Mouse (Mus musculus): ENCODE measurements around the gene Stim1. TPM values are rescaled to one million over a fixed set of nuclear protein-coding genes. Genes with fewer than 3 reads are reported as not detected.

The Stim1 gene
- total RNA-seq (2023), result 174 TPM

GRCm38 (mm10) chr7:102267601-102268394 lies at the start of gene Stim1:
Stim1 (plus strand) TSS chr7:102267806.

GRCm38 (mm10) chr7:102255954-102256353 lies 11.7 kb upstream of the Stim1 start, which contains the start of gene Rhog:
Rhog (minus strand) TSS chr7:102256054.

GRCm38 (mm10) chr7:102441657-102442391 lies 174.2 kb downstream of the Stim1 start, which contains the start of gene Rrm1:
Rrm1 (plus strand) TSS chr7:102441695.

GRCm38 (mm10) chr7:102481579-102481978 lies 214.0 kb downstream of the Stim1 start, which contains the start of gene Olfr543:
Olfr543 (minus strand) TSS chr7:102481679.

Other genes starting within 250 kb of the Stim1 start
- gene Il18bp, start 249.1 kb upstream of the Stim1 start, total RNA-seq (2023), result 8.1 TPM
- 31.0 TPM for gene Rnf121, start 202.3 kb upstream of the Stim1 start, total RNA-seq (2023)
- 47.9 TPM for gene Xndc1, start 202.3 kb upstream of the Stim1 start, total RNA-seq (2023)
- 7.1 TPM for gene Xntrpc, start 202.1 kb upstream of the Stim1 start, total RNA-seq (2023)
- gene Trpc2, start 184.7 kb upstream of the Stim1 start, total RNA-seq (2023), result not detected
- 0.40 TPM for gene Art1, start 166.1 kb upstream of the Stim1 start, total RNA-seq (2023)
- 0.49 TPM for gene Art5, start 158.3 kb upstream of the Stim1 start, total RNA-seq (2023)
- not detected for gene Chrna10, start 151.0 kb upstream of the Stim1 start, total RNA-seq (2023)
- gene Nup98, start 57.6 kb upstream of the Stim1 start, total RNA-seq (2023), result 98.7 TPM
- 35.3 TPM for gene Pgap2, start 57.6 kb upstream of the Stim1 start, total RNA-seq (2023)
- gene Rhog, start 11.8 kb upstream of the Stim1 start, total RNA-seq (2023), result 157 TPM
- gene Rrm1, start 173.9 kb downstream of the Stim1 start, total RNA-seq (2023), result 34.5 TPM
- not detected for gene Olfr543, start 213.9 kb downstream of the Stim1 start, total RNA-seq (2023)
- not detected for gene Olfr544, start 220.5 kb downstream of the Stim1 start, total RNA-seq (2023)
- gene Olfr545, start 231.8 kb downstream of the Stim1 start, total RNA-seq (2023), result not detected

Data from CD8-positive naive resting alpha-beta T cell, adult 57 days (primary cell).